Mouse (Mus musculus): Measurements from ENCODE around the gene Wbp2nl.

DNA sequence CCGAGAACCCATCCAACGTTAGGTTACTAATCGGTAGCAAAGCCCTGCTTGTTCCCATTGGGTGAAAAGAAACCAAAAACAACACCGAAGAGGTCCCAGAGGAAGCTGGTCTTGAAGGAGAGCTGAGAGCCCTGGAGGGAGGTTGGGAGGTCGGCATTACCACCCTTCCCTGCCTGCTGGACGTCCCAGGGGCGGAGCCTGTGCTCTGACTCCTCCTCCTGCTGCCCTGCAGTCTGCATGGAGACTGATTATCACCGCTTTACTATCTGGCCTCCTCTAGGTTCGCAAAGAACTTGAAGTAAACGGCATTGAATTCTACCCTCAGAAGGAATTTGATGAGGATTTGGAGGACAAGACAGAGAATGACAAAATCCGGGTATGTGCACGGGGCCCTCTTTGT, 12.6 kb upstream of the Wbp2nl start:
- TF ChIP-seq CTCF (IDR thresholded peaks at IDR 0.05; ENCODE audit: low read depth) (no peak), EP300 (IDR thresholded peaks at IDR 0.05; ENCODE audit: low read depth) (no peak)
